Mouse (Mus musculus) heart, postnatal 0 days (tissue): ENCODE data around the gene Ascl1. TPM values are rescaled to one million over a fixed set of nuclear protein-coding genes. Genes with fewer than 3 reads are reported as not detected.

Experiments used
- ATAC-seq: fragments of 200-750 bp; cut with Nextera tagmentation; 2 replicates; pipeline ENCODE4 v1.8.0; 2017; ENCODE audit warnings: low read depth, moderate number of reproducible peaks, moderate library complexity; ENCODE audit not compliant: insufficient read depth
- DNase-seq: peaks from one replicate; pipeline ENCODE4 v3.0.0-alpha.2; 2016; ENCODE audit warnings: low spot score
- H3K27ac ChIP-seq: fragments of 300-500 bp; sonication (generic); 2 replicates; pipeline ENCODE4 v1.5.1; 2014; ENCODE audit warnings: low read depth, mild to moderate bottlenecking
- H3K27me3 ChIP-seq: fragments of 300-500 bp; sonication (generic); 2 replicates; pipeline ENCODE4 v1.6.1; 2014; ENCODE audit warnings: low read length, mixed read lengths; ENCODE audit not compliant: control insufficient read depth, insufficient read depth
- H3K36me3 ChIP-seq: fragments of 300-500 bp; sonication (generic); replicated peaks from 2 replicates; pipeline ENCODE4 v1.6.1; 2014; ENCODE audit warnings: low read length, mixed read lengths; ENCODE audit not compliant: control insufficient read depth, insufficient read depth
- H3K4me1 ChIP-seq: fragments of 300-500 bp; sonication (generic); 2 replicates; pipeline ENCODE4 v1.6.1; 2014; ENCODE audit warnings: antibody characterized with exemption; ENCODE audit not compliant: control insufficient read depth, insufficient read depth
- H3K4me2 ChIP-seq: fragments of 300-500 bp; sonication (generic); 2 replicates; pipeline ENCODE4 v1.6.1; 2014; ENCODE audit warnings: low read depth, mild to moderate bottlenecking, low read length, moderate library complexity
- H3K4me3 ChIP-seq: fragments of 300-500 bp; sonication (generic); 2 replicates; pipeline ENCODE4 v1.5.1; 2014; ENCODE audit warnings: low read depth, low read length
- H3K9ac ChIP-seq: fragments of 300-500 bp; sonication (generic); replicated peaks from 2 replicates; pipeline ENCODE4 v1.6.1; 2014; ENCODE audit warnings: low read depth, low read length, mixed read lengths
- H3K9me3 ChIP-seq: fragments of 300-500 bp; sonication (generic); replicated peaks from 2 replicates; pipeline ENCODE4 v1.6.1; 2016; ENCODE audit warnings: low read length; ENCODE audit not compliant: control insufficient read depth
- CTCF ChIP-seq: IDR thresholded peaks from 2 replicates; pipeline ENCODE4 v1.5.1; 2016; ENCODE audit warnings: antibody characterized with exemption, control low read depth, low read depth
- EP300 ChIP-seq: IDR thresholded peaks from 2 replicates; pipeline ENCODE4 v1.6.1; 2016; ENCODE audit warnings: antibody characterized with exemption, low read depth
- WGBS: fragments of 180-500 bp; shearing (Covaris S2); extraction: QIAGEN DNeasy Blood & Tissue Kit; methylation state at CpG from one replicate; pipeline ENCODE4 v1.1.7; 2014; 5-methylcytosine and 5-hydroxymethylcytosine counted together
- polyA plus RNA-seq: library from polyadenylated mRNA; unstranded; fragments of >200 nt; fragmentation: Nextera tagmentation; extraction: Ambion mirVana; gene quantifications from 2 replicates; pipeline ENCODE4 v1.2.1, GENCODE M21; 2015
- total RNA-seq: library from RNA; depleted of rRNA; stranded (reverse); fragments of >200 nt; gene quantifications from 2 replicates; pipeline ENCODE4 v1.2.3, GENCODE M21; 2014; ENCODE audit warnings: low replicate concordance

The Ascl1 gene
- total and polyA plus RNA-seq, 2 experiments from 2014 or later = not detected

DNA sequence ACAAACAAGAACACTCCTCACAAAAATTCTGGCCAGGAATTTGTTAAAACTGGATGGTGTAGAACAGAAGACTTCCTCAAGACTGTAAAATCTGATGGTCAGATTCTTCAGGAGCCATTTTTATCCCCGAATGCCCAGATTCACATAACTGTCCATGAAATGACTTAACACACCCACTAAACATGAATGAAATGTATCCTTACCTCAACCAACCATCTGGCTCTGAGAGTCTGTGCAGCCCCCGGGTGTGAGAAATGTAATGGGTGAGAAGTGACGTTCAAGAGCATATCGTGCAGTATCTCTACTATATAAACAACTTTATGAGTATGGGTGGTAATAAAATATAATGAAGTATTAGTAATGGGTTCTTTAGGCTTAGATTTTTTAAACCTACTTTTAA lies 15.1 kb upstream of the Ascl1 start:
- Histone ChIP-seq H3K9me3 (no peaks in the 10 kb centered on the region), H3K4me2 (no peak overlapping the region), H3K9ac (no peak overlapping the region), H3K36me3 (no peaks in the 10 kb centered on the region), H3K4me1 (no peaks in the 10 kb centered on the region), H3K27ac (no peak overlapping the region), H3K27me3 (peaks cover 4% of the 10 kb centered on the region; the same call in 1 of the 2 replicates), H3K4me3 (no peak overlapping the region)
- ATAC-seq = no peak
- TF ChIP-seq CTCF (no peak), EP300 (no peak)
- 73% methylated on average over 4 of the region's 4 CpGs for WGBS
- DNase-seq = no peak

DNA sequence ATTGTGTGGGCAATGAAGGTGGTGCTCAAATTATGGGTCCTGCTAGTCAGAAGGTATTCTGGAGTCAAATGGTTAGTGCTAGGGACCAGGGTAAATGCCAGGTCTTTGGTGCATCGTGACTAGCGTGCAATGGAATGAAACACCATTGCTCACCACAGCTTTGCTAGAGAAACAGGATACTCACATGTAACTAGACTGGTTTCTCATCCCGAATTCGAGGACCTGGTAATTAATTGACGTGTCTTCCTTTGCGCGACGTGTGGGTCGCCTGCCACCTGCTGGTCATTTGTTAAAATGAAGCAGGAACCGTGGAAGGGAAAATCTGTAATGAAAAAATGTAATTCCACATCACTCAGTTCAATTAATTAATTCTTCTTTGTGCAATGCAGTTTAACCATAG lies 10.5 kb upstream of the Ascl1 start:
- Histone ChIP-seq H3K27ac (no peak overlapping the region), H3K4me3 (no peak overlapping the region), H3K4me1 (no peaks in the 10 kb centered on the region), H3K4me2 (no peak overlapping the region), H3K9me3 (no peaks in the 10 kb centered on the region), H3K36me3 (no peaks in the 10 kb centered on the region), H3K27me3 (peaks cover 43% of the 10 kb centered on the region), H3K9ac (no peak overlapping the region)
- peak; percentile 54 for DNase-seq
- 2% methylated on average over 10 of the region's 10 CpGs for WGBS
- no peak for ATAC-seq
- peak; percentile 76 for TF ChIP-seq CTCF
- TF ChIP-seq EP300 = no peak

DNA sequence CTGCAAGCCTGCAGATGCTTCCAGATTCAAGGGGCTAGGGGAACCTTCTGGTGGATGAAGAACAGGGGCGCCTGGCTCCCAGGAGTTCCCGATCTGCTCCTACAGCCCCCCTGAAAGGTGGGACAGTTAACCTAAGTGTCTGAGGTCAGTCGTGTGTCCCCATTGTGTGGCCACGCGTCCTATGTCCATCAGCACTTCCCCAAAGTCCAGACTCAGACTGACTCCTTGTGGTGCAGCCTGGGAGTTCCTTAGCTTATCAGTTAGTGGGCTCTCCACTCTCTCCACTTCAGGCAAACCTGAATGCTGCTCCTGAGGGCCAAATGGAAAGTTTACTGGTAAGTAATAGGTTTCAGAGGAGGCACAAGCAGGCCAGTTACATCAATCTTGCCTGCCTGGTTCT lies 8.8 kb upstream of the Ascl1 start:
- H3K4me2 ChIP-seq = no peak overlapping the region
- no peaks in the 10 kb centered on the region for H3K9me3 ChIP-seq
- no peaks in the 10 kb centered on the region for H3K4me1 ChIP-seq
- no peak overlapping the region for H3K27ac ChIP-seq
- peaks cover 57% of the 10 kb centered on the region for H3K27me3 ChIP-seq
- no peak for TF ChIP-seq EP300
- TF ChIP-seq CTCF = no peak
- no peak overlapping the region for H3K4me3 ChIP-seq
- ATAC-seq = no peak
- no peak overlapping the region for H3K9ac ChIP-seq
- WGBS = 22% methylated on average over 5 of the region's 5 CpGs
- DNase-seq = no peak
- no peaks in the 10 kb centered on the region for H3K36me3 ChIP-seq

DNA sequence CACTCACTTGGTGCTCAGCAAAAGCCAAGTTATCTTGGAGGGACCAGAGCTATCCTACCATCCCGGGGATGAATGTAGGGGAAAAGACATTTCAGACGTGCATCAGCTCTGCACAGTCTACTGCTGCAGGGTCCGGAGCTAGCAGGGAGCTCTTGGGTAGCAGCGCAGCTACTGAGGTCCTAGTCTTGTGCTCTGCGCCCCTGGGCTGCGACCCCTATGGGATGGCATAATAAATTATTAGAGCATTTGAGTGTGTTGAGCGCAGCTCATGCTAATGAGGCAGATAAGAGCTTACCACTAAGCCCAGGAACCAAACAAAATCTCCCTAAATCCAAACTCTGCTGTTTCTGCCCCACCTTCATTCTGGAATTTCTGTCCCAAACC lies 8.2 kb upstream of the Ascl1 start:
- H3K27me3 ChIP-seq = peaks cover 63% of the 10 kb centered on the region
- no peaks in the 10 kb centered on the region for H3K9me3 ChIP-seq
- no peak overlapping the region for H3K4me2 ChIP-seq
- WGBS = 13% methylated on average over 7 of the region's 7 CpGs
- TF ChIP-seq CTCF = no peak
- TF ChIP-seq EP300 = no peak
- ATAC-seq (no peak), DNase-seq (no peak)
- H3K36me3 ChIP-seq = no peaks in the 10 kb centered on the region
- no peak overlapping the region for H3K4me3 ChIP-seq
- no peak overlapping the region for H3K27ac ChIP-seq
- H3K9ac ChIP-seq = no peak overlapping the region
- no peaks in the 10 kb centered on the region for H3K4me1 ChIP-seq

DNA sequence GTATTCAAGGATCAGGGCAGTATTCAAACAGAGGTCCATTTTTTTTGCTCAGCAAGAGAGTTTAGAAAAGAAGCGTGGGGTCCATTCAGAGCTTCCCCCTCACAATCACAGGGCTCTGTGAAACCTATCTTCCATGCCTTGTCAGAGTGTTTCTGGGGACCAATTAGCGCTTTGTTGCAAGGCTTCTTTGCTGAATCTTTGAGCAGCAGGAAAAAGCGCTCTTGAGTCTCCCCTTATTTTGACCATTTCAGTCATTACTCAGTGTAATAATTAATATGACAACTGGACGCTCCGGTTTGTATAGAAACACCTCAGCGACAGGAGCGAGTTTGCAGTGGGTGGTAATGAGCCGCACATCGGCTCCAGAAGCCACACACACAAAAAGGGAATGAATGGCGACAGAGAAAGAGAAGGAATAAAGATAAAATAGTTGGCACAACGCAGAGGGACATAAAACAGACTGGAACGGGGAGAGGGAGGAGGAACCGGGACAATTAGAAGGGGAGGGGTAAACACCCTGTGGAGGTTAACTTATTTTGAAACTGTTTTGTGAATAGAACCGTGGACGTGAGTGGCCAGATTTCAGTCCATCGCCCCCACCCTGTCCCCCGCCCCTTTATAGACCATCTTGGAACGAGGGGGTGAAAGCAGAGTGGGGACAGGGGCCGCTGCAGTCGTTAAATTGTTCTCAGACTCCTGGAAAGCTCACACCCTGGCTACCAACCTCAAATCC lies 7.6 kb upstream of the Ascl1 start:
- ATAC-seq (no peak), DNase-seq (no peak)
- WGBS = 32% methylated on average over 20 of the region's 20 CpGs
- TF ChIP-seq CTCF = no peak
- TF ChIP-seq EP300 = no peak
- no peak overlapping the region for H3K9ac ChIP-seq
- H3K27ac ChIP-seq = no peak overlapping the region
- no peaks in the 10 kb centered on the region for H3K36me3 ChIP-seq
- no peaks in the 10 kb centered on the region for H3K4me1 ChIP-seq
- no peak overlapping the region for H3K4me2 ChIP-seq
- no peaks in the 10 kb centered on the region for H3K9me3 ChIP-seq
- no peak overlapping the region for H3K4me3 ChIP-seq
- H3K27me3 ChIP-seq = peaks cover 66% of the 10 kb centered on the region

DNA sequence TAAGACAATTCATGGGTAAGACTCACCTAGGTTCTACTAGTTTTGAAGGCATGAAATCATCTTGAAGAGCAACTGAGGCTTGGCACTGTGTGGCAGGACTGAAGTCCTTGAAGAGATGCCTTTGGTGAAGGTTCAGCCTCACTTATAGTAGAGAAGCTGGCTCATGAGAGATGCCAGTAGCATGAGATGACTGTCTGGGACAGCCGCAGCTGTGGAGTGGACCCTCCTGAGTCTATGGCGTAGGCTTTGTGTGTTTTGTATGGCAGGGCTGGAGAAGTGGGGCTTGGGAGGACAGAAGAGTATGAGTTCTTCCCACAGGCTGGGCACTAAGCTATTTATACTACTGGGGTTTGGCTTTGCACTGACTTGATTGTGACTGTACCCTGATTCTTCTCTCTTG lies 3.6 kb upstream of the Ascl1 start:
- Histone ChIP-seq H3K4me3 (no peak overlapping the region), H3K9me3 (no peaks in the 10 kb centered on the region), H3K27ac (no peak overlapping the region), H3K4me1 (peaks cover 7% of the 10 kb centered on the region; the same call in 1 of the 2 replicates), H3K4me2 (no peak overlapping the region), H3K27me3 (peaks cover 87% of the 10 kb centered on the region), H3K9ac (no peak overlapping the region), H3K36me3 (no peaks in the 10 kb centered on the region)
- 84% methylated on average over 2 of the region's 2 CpGs for WGBS
- DNase-seq (no peak), ATAC-seq (no peak)
- TF ChIP-seq EP300 (no peak), CTCF (no peak)
